ENCODE assay signal across 28 mouse cellular contexts in the genomic region with DNA sequence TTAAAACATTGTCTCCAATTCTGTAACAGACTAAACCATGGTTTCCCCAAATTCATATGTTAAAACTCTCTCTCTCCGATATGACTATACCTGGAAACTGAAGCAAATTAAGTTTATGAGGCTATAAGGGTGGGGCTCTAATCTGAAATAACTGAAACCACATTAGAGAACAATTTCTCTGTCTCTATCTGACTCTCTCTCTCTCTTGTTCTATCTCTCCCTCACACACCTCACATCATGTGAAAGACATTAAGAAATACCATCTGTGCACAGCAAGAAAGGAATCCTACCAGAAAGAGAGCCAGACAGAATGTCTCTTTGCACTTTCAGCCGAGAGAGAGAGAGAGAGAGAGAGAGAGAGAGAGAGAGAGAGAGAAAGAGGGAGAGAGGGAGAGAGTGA.
DNase-seq lines count a peak whose midpoint lies in the region; ATAC-seq lines count a peak whose summit lies in the region.
"Had no signal": no experiment of that assay in that cellular context is flagged by ENCODE, and none has a peak within 500 bp of the region (broad histone marks: within the 10 kb centered on the region; RNA-seq: fewer than 3 reads in every experiment).

No protein-coding gene starts in this region.

- no peaks in the 10 kb centered on the region for H3K36me3 ChIP-seq in midbrain, embryonic 11.5 days (ENCODE audit: control insufficient read depth, insufficient read depth, low read length)
- H3K36me3 ChIP-seq in midbrain, embryonic 13.5 days: no peaks in the 10 kb centered on the region
- no peaks in the 10 kb centered on the region for H3K36me3 ChIP-seq in embryonic facial prominence, embryonic 10.5 days (replicated peaks)
- H3K36me3 ChIP-seq: embryonic facial prominence, embryonic 13.5 days; embryonic facial prominence, embryonic 15.5 days; forebrain, embryonic 10.5 days; forebrain, embryonic 15.5 days; G1E had no signal

- H3K27ac ChIP-seq in midbrain, embryonic 11.5 days (ENCODE audit: low read depth, low read length): no peak overlapping the region
- H3K27ac ChIP-seq in midbrain, embryonic 13.5 days: no peak overlapping the region
- H3K27ac ChIP-seq in embryonic facial prominence, embryonic 10.5 days (replicated peaks): no peak overlapping the region
- H3K27ac ChIP-seq: embryonic facial prominence, embryonic 13.5 days; embryonic facial prominence, embryonic 15.5 days; forebrain, embryonic 10.5 days; forebrain, embryonic 13.5 days; forebrain, embryonic 15.5 days had no signal

- no peaks in the 10 kb centered on the region for H3K9me3 ChIP-seq in midbrain, embryonic 11.5 days (ENCODE audit: control insufficient read depth, low read length)
- no peaks in the 10 kb centered on the region for H3K9me3 ChIP-seq in midbrain, embryonic 13.5 days
- no peaks in the 10 kb centered on the region for H3K9me3 ChIP-seq in embryonic facial prominence, embryonic 10.5 days
- H3K9me3 ChIP-seq: embryonic facial prominence, embryonic 13.5 days; embryonic facial prominence, embryonic 15.5 days; forebrain, embryonic 10.5 days; forebrain, embryonic 13.5 days; forebrain, embryonic 15.5 days; G1E had no signal

- H3K4me2 ChIP-seq in midbrain, embryonic 11.5 days: no peak overlapping the region
- no peak overlapping the region for H3K4me2 ChIP-seq in midbrain, embryonic 13.5 days (replicated peaks)
- H3K4me2 ChIP-seq: embryonic facial prominence, embryonic 13.5 days; embryonic facial prominence, embryonic 15.5 days; forebrain, embryonic 13.5 days; forebrain, embryonic 15.5 days had no signal

- no peak for DNase-seq in frontal cortex, postnatal 36 days (ENCODE audit: low spot score in 2 of 2)
- DNase-seq in midbrain, embryonic 11.5 days (ENCODE audit: low spot score, missing footprints): peak; percentile 45
- DNase-seq in spleen, adult 18-20 months: no peak
- DNase-seq in embryonic facial prominence, embryonic 10.5 days (ENCODE audit: low spot score): no peak
- DNase-seq: adrenal gland, adult 8-10 months; adrenal gland, postnatal 14 days; adrenal gland, postnatal 36 days; B cell, adult 2 months; cerebellum, adult 11-12 months; cerebellum, adult 2 months; cerebellum, adult 9-10 months; cerebellum, postnatal 10 days; cerebellum, postnatal 25 days; forebrain, postnatal 0 days had no signal

- 90% methylated on average over 1 of the region's 2 CpGs for WGBS in midbrain, embryonic 11.5 days
- WGBS in midbrain, embryonic 13.5 days: 77% methylated on average over 2 of the region's 2 CpGs
- WGBS in embryonic facial prominence, embryonic 10.5 days: 81% methylated on average over 2 of the region's 2 CpGs

- H3K9ac ChIP-seq in midbrain, embryonic 11.5 days (ENCODE audit: low read length): no peak overlapping the region
- H3K9ac ChIP-seq in midbrain, embryonic 13.5 days (replicated peaks): no peak overlapping the region
- H3K9ac ChIP-seq: embryonic facial prominence, embryonic 13.5 days; embryonic facial prominence, embryonic 15.5 days; forebrain, embryonic 13.5 days; forebrain, embryonic 15.5 days; forebrain, postnatal 0 days had no signal

- H3K27me3 ChIP-seq in midbrain, embryonic 11.5 days (ENCODE audit: control insufficient read depth, insufficient read depth, low read length): no peaks in the 10 kb centered on the region
- no peaks in the 10 kb centered on the region for H3K27me3 ChIP-seq in midbrain, embryonic 13.5 days
- H3K27me3 ChIP-seq in embryonic facial prominence, embryonic 10.5 days (replicated peaks; ENCODE audit: low read depth, poor library complexity, severe bottlenecking): no peaks in the 10 kb centered on the region
- H3K27me3 ChIP-seq: CH12.LX; embryonic facial prominence, embryonic 13.5 days; embryonic facial prominence, embryonic 15.5 days; forebrain, embryonic 13.5 days; forebrain, embryonic 15.5 days; Patski had no signal

- H3K4me3 ChIP-seq in midbrain, embryonic 11.5 days (ENCODE audit: low read depth, low read length): no peak overlapping the region
- no peak overlapping the region for H3K4me3 ChIP-seq in midbrain, embryonic 13.5 days (replicated peaks)
- no peak overlapping the region for H3K4me3 ChIP-seq in embryonic facial prominence, embryonic 10.5 days
- H3K4me3 ChIP-seq: embryonic facial prominence, embryonic 13.5 days; embryonic facial prominence, embryonic 15.5 days; erythroblast, embryonic 14.5 days; forebrain, embryonic 10.5 days; forebrain, embryonic 13.5 days; forebrain, embryonic 15.5 days had no signal

- no peaks in the 10 kb centered on the region for H3K4me1 ChIP-seq in midbrain, embryonic 11.5 days (ENCODE audit: control insufficient read depth, insufficient read depth, low read length)
- H3K4me1 ChIP-seq in midbrain, embryonic 13.5 days (replicated peaks): no peaks in the 10 kb centered on the region
- H3K4me1 ChIP-seq in embryonic facial prominence, embryonic 10.5 days: no peaks in the 10 kb centered on the region
- H3K4me1 ChIP-seq: embryonic facial prominence, embryonic 13.5 days; embryonic facial prominence, embryonic 15.5 days; forebrain, embryonic 10.5 days; forebrain, embryonic 13.5 days; forebrain, embryonic 15.5 days had no signal

- peak; percentile 80 for ATAC-seq in frontal cortex, adult (ENCODE audit: low TSS enrichment)
- no peak for ATAC-seq in midbrain, embryonic 11.5 days (ENCODE audit: low FRiP score)
- no peak for ATAC-seq in midbrain, embryonic 13.5 days
- ATAC-seq in megakaryocyte progenitor cell, adult 5-6 weeks (replicated peaks; ENCODE audit: poor library complexity): peak; percentile 80
- ATAC-seq: activated CD4-positive, CD25-positive, alpha-beta regulatory T cell, adult 4 months; CD4-positive, CD25-positive, alpha-beta regulatory T cell, adult 4 months; forebrain, embryonic 13.5 days; forebrain, embryonic 15.5 days; forebrain, postnatal 0 days; Patski had no signal

Comparison
In these comparisons a context has a peak if more than half of its experiments do, and no peak if none do; other contexts are left out.
1. ATAC-seq: peak in frontal cortex, adult (single experiment) and megakaryocyte progenitor cell, adult 5-6 weeks (single experiment); none in midbrain, embryonic 11.5 days (single experiment) and midbrain, embryonic 13.5 days (single experiment).